Mouse (Mus musculus) spleen, adult 2 months (tissue): ENCODE results near the gene Igfals.

Source experiments
- CTCF ChIP-seq: fragments of 200-500 bp; IDR thresholded peaks from 2 replicates; pipeline ENCODE4 v1.5.1; 2011; ENCODE audit warnings: mild to moderate bottlenecking, inconsistent platforms; ENCODE audit not compliant: insufficient read depth, insufficient read length, insufficient replicate concordance; ENCODE audit errors: extremely low read depth
- POLR2A ChIP-seq: fragments of 200-500 bp; IDR thresholded peaks from 2 replicates; pipeline ENCODE4 v1.6.1; 2011; ENCODE audit warnings: low read depth, low read length, inconsistent platforms

GRCm38 (mm10) chr17:24861785-24862184 lies 4.0 kb upstream of the Igfals start:
- TF ChIP-seq CTCF, result no peak
- TF ChIP-seq POLR2A, result no peak
